Mouse (Mus musculus): ENCODE data around the gene Acot11.

- TF ChIP-seq CTCF (IDR thresholded peaks at IDR 0.05; ENCODE audit: low read depth) (no peak), EP300 (optimal IDR thresholded peaks at IDR 0.05) (no peak)
Measured at GRCm38 (mm10) chr4:106789705-106790104, 15.1 kb downstream of the Acot11 start.
